9 mouse cellular contexts compared by ENCODE assay signal in genomic region chr12:8487959-8488651, GRCm38 (mm10). TPM values are rescaled to one million over a fixed set of nuclear protein-coding genes. Genes with fewer than 3 reads are reported as not detected.
DNase-seq lines count a peak whose midpoint lies in the region; ATAC-seq and TF ChIP-seq lines count a peak whose summit lies in the region.
"Had no signal": no experiment of that assay in that cellular context is flagged by ENCODE, and none has a peak within 500 bp of the region (broad histone marks: within the 10 kb centered on the region; RNA-seq: fewer than 3 reads in every experiment).

No protein-coding gene starts in this region.

- 66% methylated on average over 5 of the region's 5 CpGs for WGBS in forebrain, embryonic 14.5 days
- 72% methylated on average over 5 of the region's 5 CpGs for WGBS in forebrain, embryonic 10.5 days
- WGBS in embryonic facial prominence, embryonic 13.5 days = 42% methylated on average over 5 of the region's 5 CpGs
- 66% methylated on average over 5 of the region's 5 CpGs for WGBS in kidney, embryonic 14.5 days
- WGBS in midbrain, embryonic 11.5 days = 65% methylated on average over 5 of the region's 5 CpGs

- TF ChIP-seq CTCF in C2C12 (IDR thresholded peaks at IDR 0.05; ENCODE audit: control insufficient read depth, insufficient read depth, insufficient read length) = no peak

- DNase-seq in forebrain, embryonic 14.5 days (ENCODE audit: low spot score) = no peak
- DNase-seq in forebrain, embryonic 10.5 days (ENCODE audit: extremely low spot score, low spot score) = no peak
- peak; percentile 82 for DNase-seq in midbrain, embryonic 11.5 days (ENCODE audit: low spot score, missing footprints)
- DNase-seq in spleen, adult 18-20 months = no peak

- H3K27ac ChIP-seq in forebrain, embryonic 14.5 days (ENCODE audit: low read depth, low read length) = no peak overlapping the region
- no peak overlapping the region for H3K27ac ChIP-seq in forebrain, embryonic 10.5 days
- H3K27ac ChIP-seq in embryonic facial prominence, embryonic 13.5 days = peak overlapping the region; percentile 60; the same call in 1 of the 2 replicates
- H3K27ac ChIP-seq in kidney, embryonic 14.5 days (ENCODE audit: low read depth, low read length) = 0 out of 2 replicates have a peak overlapping the region, but pooled peaks have one; percentile 24
- no peak overlapping the region for H3K27ac ChIP-seq in midbrain, embryonic 11.5 days (ENCODE audit: low read depth, low read length)
- H3K27ac ChIP-seq: liver, embryonic 15.5 days had no signal

- H3K79me2 ChIP-seq in C2C12 (ENCODE audit: control insufficient read depth, insufficient read depth) = no peaks in the 10 kb centered on the region

- no peaks in the 10 kb centered on the region for H3K27me3 ChIP-seq in forebrain, embryonic 14.5 days (replicated peaks; ENCODE audit: control insufficient read depth, insufficient read depth, low read length)
- H3K27me3 ChIP-seq in forebrain, embryonic 10.5 days (ENCODE audit: poor library complexity, severe bottlenecking) = no peaks in the 10 kb centered on the region
- H3K27me3 ChIP-seq in C2C12 (ENCODE audit: control insufficient read depth, insufficient read depth, insufficient read length) = no peaks in the 10 kb centered on the region
- H3K27me3 ChIP-seq in embryonic facial prominence, embryonic 13.5 days = no peaks in the 10 kb centered on the region
- H3K27me3 ChIP-seq in kidney, embryonic 14.5 days (ENCODE audit: control insufficient read depth, insufficient read depth, low read length) = no peaks in the 10 kb centered on the region
- H3K27me3 ChIP-seq in midbrain, embryonic 11.5 days (ENCODE audit: control insufficient read depth, insufficient read depth, low read length) = no peaks in the 10 kb centered on the region
- H3K27me3 ChIP-seq: liver, embryonic 15.5 days had no signal

- peak; percentile 42; the same call in 1 of the 2 replicates for ATAC-seq in forebrain, embryonic 14.5 days
- ATAC-seq in embryonic facial prominence, embryonic 13.5 days (ENCODE audit: insufficient number of reproducible peaks, insufficient read depth, low FRiP score, low TSS enrichment, low read depth) = 0 out of 2 replicates have a peak, but pooled peaks have one; percentile 37
- peak; percentile 68; the same call in 1 of the 2 replicates for ATAC-seq in kidney, embryonic 14.5 days (ENCODE audit: low FRiP score, low TSS enrichment)
- ATAC-seq in midbrain, embryonic 11.5 days (ENCODE audit: low FRiP score) = no peak
- no peak for ATAC-seq in erythroid progenitor cell, adult 5-6 weeks (replicated peaks; ENCODE audit: low FRiP score, poor library complexity, severe bottlenecking)

- no peak overlapping the region for H3K9ac ChIP-seq in forebrain, embryonic 14.5 days (ENCODE audit: low read length)
- H3K9ac ChIP-seq in embryonic facial prominence, embryonic 13.5 days = 0 out of 2 replicates have a peak overlapping the region, but pooled peaks have one; percentile 17
- H3K9ac ChIP-seq in kidney, embryonic 14.5 days (ENCODE audit: low read depth, low read length) = no peak overlapping the region
- H3K9ac ChIP-seq in midbrain, embryonic 11.5 days (ENCODE audit: low read length) = no peak overlapping the region
- H3K9ac ChIP-seq: liver, embryonic 15.5 days had no signal

- no peak overlapping the region for H3K4me3 ChIP-seq in forebrain, embryonic 14.5 days (ENCODE audit: low read depth, low read length)
- no peak overlapping the region for H3K4me3 ChIP-seq in forebrain, embryonic 10.5 days
- no peak overlapping the region for H3K4me3 ChIP-seq in C2C12 (ENCODE audit: insufficient read depth, poor library complexity, severe bottlenecking)
- H3K4me3 ChIP-seq in embryonic facial prominence, embryonic 13.5 days = no peak overlapping the region
- H3K4me3 ChIP-seq in kidney, embryonic 14.5 days (ENCODE audit: low read length) = no peak overlapping the region
- H3K4me3 ChIP-seq in midbrain, embryonic 11.5 days (ENCODE audit: low read depth, low read length) = no peak overlapping the region
- H3K4me3 ChIP-seq: liver, embryonic 15.5 days had no signal

- H3K4me2 ChIP-seq in forebrain, embryonic 14.5 days (ENCODE audit: low read length) = no peak overlapping the region
- no peak overlapping the region for H3K4me2 ChIP-seq in embryonic facial prominence, embryonic 13.5 days
- no peak overlapping the region for H3K4me2 ChIP-seq in kidney, embryonic 14.5 days (replicated peaks; ENCODE audit: low read depth, low read length)
- no peak overlapping the region for H3K4me2 ChIP-seq in midbrain, embryonic 11.5 days
- H3K4me2 ChIP-seq: liver, embryonic 15.5 days had no signal

- H3K4me1 ChIP-seq in forebrain, embryonic 14.5 days (ENCODE audit: control insufficient read depth, insufficient read depth, low read length) = 0 out of 2 replicates have a peak, but pooled peaks cover 4% of the 10 kb centered on the region
- peaks cover 6% of the 10 kb centered on the region for H3K4me1 ChIP-seq in forebrain, embryonic 10.5 days
- peaks cover 18% of the 10 kb centered on the region for H3K4me1 ChIP-seq in embryonic facial prominence, embryonic 13.5 days
- H3K4me1 ChIP-seq in kidney, embryonic 14.5 days (ENCODE audit: control insufficient read depth, insufficient read depth, low read length) = peaks cover 6% of the 10 kb centered on the region; the same call in 1 of the 2 replicates
- peaks cover 4% of the 10 kb centered on the region; the same call in 1 of the 2 replicates for H3K4me1 ChIP-seq in midbrain, embryonic 11.5 days (ENCODE audit: control insufficient read depth, insufficient read depth, low read length)
- H3K4me1 ChIP-seq: liver, embryonic 15.5 days had no signal

- no peaks in the 10 kb centered on the region for H3K9me3 ChIP-seq in forebrain, embryonic 14.5 days (replicated peaks; ENCODE audit: control insufficient read depth, low read length)
- H3K9me3 ChIP-seq in forebrain, embryonic 10.5 days = no peaks in the 10 kb centered on the region
- no peaks in the 10 kb centered on the region for H3K9me3 ChIP-seq in embryonic facial prominence, embryonic 13.5 days
- H3K9me3 ChIP-seq in kidney, embryonic 14.5 days (ENCODE audit: control insufficient read depth, low read length) = no peaks in the 10 kb centered on the region
- H3K9me3 ChIP-seq in midbrain, embryonic 11.5 days (ENCODE audit: control insufficient read depth, low read length) = no peaks in the 10 kb centered on the region
- H3K9me3 ChIP-seq: liver, embryonic 15.5 days had no signal

- no peaks in the 10 kb centered on the region for H3K79me3 ChIP-seq in C2C12 (ENCODE audit: low read depth)

- H3ac ChIP-seq in C2C12 (ENCODE audit: control insufficient read depth, insufficient read length, low read depth) = no peak overlapping the region

- no peaks in the 10 kb centered on the region for H3K36me3 ChIP-seq in forebrain, embryonic 14.5 days (ENCODE audit: control insufficient read depth, insufficient read depth, low read length)
- H3K36me3 ChIP-seq in forebrain, embryonic 10.5 days (replicated peaks) = no peaks in the 10 kb centered on the region
- H3K36me3 ChIP-seq in C2C12 (ENCODE audit: control insufficient read depth, insufficient read depth) = no peaks in the 10 kb centered on the region
- no peaks in the 10 kb centered on the region for H3K36me3 ChIP-seq in embryonic facial prominence, embryonic 13.5 days
- no peaks in the 10 kb centered on the region for H3K36me3 ChIP-seq in kidney, embryonic 14.5 days (ENCODE audit: control insufficient read depth, insufficient read depth, low read length)
- H3K36me3 ChIP-seq in midbrain, embryonic 11.5 days (ENCODE audit: control insufficient read depth, insufficient read depth, low read length) = no peaks in the 10 kb centered on the region
- H3K36me3 ChIP-seq: liver, embryonic 15.5 days had no signal

TF ChIP-seq in C2C12, 6 proteins besides CTCF, POLR2A, EP300 and RAD21:
- TF ChIP-seq CEBPB (IDR thresholded peaks at IDR 0.05; ENCODE audit: low read depth) (no peak), USF1 (IDR thresholded peaks at IDR 0.05; ENCODE audit: low read depth) (peak; percentile 50)

RNA-seq across cellular contexts. Expression of gene Rhob, which starts 11.7 kb away (rescaled TPM):
- polyA plus RNA-seq in forebrain, embryonic 14.5 days (2014; fragmentation: Nextera tagmentation; extraction: Ambion mirVana) = 74.4 and 94.6 TPM in 2 replicates
- 25.2 and 27.1 TPM in 2 replicates for polyA plus RNA-seq in forebrain, embryonic 10.5 days (2016; fragmentation: Nextera tagmentation; extraction: Ambion mirVana)
- 130 TPM for polyA plus RNA-seq in C2C12 (2012; fragmentation: generic; extraction: Trizol)
- polyA plus RNA-seq in embryonic facial prominence, embryonic 13.5 days (2015; fragmentation: Nextera tagmentation; extraction: Ambion mirVana) = 44.9 and 45.9 TPM in 2 replicates
- 38.3 and 43.6 TPM in 2 replicates for polyA plus RNA-seq in kidney, embryonic 14.5 days (2014; fragmentation: Nextera tagmentation; extraction: Ambion mirVana)
- polyA plus RNA-seq in midbrain, embryonic 11.5 days (2014; fragmentation: Nextera tagmentation; extraction: Ambion mirVana) = 58.4 and 59.8 TPM in 2 replicates
- total RNA-seq in erythroid progenitor cell, adult 5-6 weeks (2015; ENCODE audit: low replicate concordance) = 8.3 and 23.5 TPM in 2 replicates
- total RNA-seq in erythroid progenitor cell, adult 5-6 weeks (2017; ENCODE audit: low replicate concordance) = 5.4 and 5.5 TPM in 2 replicates

Comparison
In these comparisons a context has a peak if more than half of its experiments do, and no peak if none do; other contexts are left out.
1. ATAC-seq: peak in forebrain, embryonic 14.5 days (single experiment), embryonic facial prominence, embryonic 13.5 days (single experiment) and kidney, embryonic 14.5 days (single experiment); none in midbrain, embryonic 11.5 days (single experiment) and erythroid progenitor cell, adult 5-6 weeks (single experiment).
2. H3K27ac ChIP-seq: peak in embryonic facial prominence, embryonic 13.5 days (single experiment) and kidney, embryonic 14.5 days (single experiment); none in forebrain, embryonic 14.5 days (single experiment), forebrain, embryonic 10.5 days (single experiment) and midbrain, embryonic 11.5 days (single experiment).